Mouse (Mus musculus): ENCODE data around the gene Aurkb. TPM values are rescaled to one million over a fixed set of nuclear protein-coding genes. Genes with fewer than 3 reads are reported as not detected.

Gene Aurkb
- polyA plus RNA-seq, 1 experiment from 2014 or later, result 139 TPM

DNA sequence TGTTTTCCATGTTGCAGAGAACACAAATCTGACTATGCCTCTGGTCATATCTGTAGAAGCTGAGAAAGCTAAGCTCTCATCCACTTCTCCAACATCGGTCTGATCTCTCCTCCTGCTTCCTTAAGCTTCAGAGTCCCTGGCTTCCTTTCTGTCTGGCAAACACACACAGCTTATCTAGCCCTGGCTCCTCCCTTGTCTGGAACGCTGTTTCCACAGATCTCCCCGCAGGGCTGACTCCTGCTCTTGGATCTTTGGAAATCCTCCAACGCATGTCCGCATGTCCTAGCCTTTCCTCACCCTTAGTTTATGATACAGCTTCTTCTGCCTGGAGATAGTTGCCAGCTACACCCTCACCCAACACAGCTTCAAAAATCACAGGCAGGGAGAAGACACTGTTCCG, 22.2 kb downstream of the Aurkb start:
- 22% methylated on average over 6 of the region's 6 CpGs for WGBS
- Histone ChIP-seq H3K4me2 (ENCODE audit: low read depth, low read length) (peak overlapping the region; percentile 21; the same call in 1 of the 2 replicates), H3K4me1 (ENCODE audit: control insufficient read depth, insufficient read depth, low read length) (peaks cover 40% of the 10 kb centered on the region), H3K4me3 (ENCODE audit: low read length) (no peak overlapping the region), H3K36me3 (ENCODE audit: control insufficient read depth, insufficient read depth, low read length) (no peaks in the 10 kb centered on the region), H3K9me3 (ENCODE audit: control insufficient read depth, low read length) (no peaks in the 10 kb centered on the region), H3K27ac (ENCODE audit: low read length) (peak overlapping the region; percentile 70), H3K27me3 (replicated peaks; ENCODE audit: control insufficient read depth, insufficient read depth, low read length) (no peaks in the 10 kb centered on the region), H3K9ac (ENCODE audit: low read depth, low read length) (0 out of 2 replicates have a peak overlapping the region, but pooled peaks have one; percentile 9)
- no peak for ATAC-seq

DNA sequence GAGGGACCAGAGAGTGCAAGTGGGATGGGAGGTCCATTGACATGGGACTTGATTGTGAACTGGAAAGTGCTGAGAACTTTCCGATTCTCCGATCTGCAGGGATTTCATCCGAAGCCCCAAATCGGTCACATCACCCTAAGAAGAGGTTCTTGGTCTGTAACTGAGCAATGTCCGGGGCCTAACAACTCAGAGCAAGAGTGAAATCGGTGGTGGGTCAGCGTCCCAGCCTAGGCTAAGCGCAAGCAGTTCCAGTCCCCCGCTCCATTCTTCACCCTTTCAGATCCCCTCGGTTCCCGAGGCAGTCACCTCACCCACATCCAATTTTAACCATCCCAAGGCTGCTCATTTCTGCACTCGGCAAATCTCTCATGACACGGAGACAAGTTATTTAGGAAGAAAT, 24.6 kb downstream of the Aurkb start:
- Histone ChIP-seq H3K4me1 (ENCODE audit: control insufficient read depth, insufficient read depth, low read length) (peaks cover 42% of the 10 kb centered on the region), H3K27me3 (replicated peaks; ENCODE audit: control insufficient read depth, insufficient read depth, low read length) (no peaks in the 10 kb centered on the region), H3K9me3 (ENCODE audit: control insufficient read depth, low read length) (no peaks in the 10 kb centered on the region), H3K4me3 (ENCODE audit: low read length) (peak overlapping the region; percentile 56), H3K36me3 (ENCODE audit: control insufficient read depth, insufficient read depth, low read length) (no peaks in the 10 kb centered on the region), H3K27ac (ENCODE audit: low read length) (peak overlapping the region; percentile 83), H3K4me2 (ENCODE audit: low read depth, low read length) (peak overlapping the region; percentile 76), H3K9ac (ENCODE audit: low read depth, low read length) (peak overlapping the region; percentile 77)
- ATAC-seq, result no peak
- WGBS, result under 1% methylated on average over 13 of the region's 13 CpGs

DNA sequence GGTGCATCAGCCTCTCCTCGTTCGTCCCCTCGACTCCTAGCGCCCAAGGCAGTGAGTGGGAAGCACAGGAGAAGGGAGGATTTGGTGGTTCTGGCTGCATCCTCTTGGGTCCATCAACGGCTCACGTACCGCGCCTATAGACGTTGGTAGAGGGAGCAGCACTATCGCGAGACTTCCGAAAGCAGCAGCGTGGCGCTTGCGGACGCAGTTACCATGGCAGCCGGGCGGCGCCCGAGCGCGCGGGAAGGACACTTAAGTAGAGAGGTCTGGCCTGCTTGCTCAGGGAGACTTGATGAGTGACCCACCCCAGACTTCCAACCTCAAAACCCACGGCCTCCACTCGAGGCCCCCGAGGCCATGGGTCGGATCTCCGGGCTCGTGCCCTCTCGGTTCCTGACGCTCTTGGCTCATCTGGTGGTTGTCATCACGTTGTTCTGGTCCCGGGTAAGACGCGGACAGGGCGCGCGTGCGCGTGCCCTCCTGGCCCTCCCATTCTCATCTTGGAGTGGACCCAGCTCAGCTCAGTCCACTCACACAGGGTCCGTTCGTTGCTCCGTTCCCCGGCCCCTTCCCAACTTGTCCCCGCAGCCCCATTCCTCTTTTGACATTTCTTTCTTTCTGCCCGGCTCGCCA, 25.3 kb downstream of the Aurkb start, which contains the start of gene Tmem107:
Gene Tmem107 (plus strand): TSS at position 217 of the 633 bp plus-strand sequence.
- Histone ChIP-seq H3K27ac (ENCODE audit: low read length) (peak within 1 kb of the TSS; percentile 83), H3K4me2 (ENCODE audit: low read depth, low read length) (peak within 1 kb of the TSS; percentile 76), H3K9ac (ENCODE audit: low read depth, low read length) (peak within 1 kb of the TSS; percentile 77), H3K36me3 (ENCODE audit: control insufficient read depth, insufficient read depth, low read length) (no peaks in the 10 kb centered on the region), H3K4me3 (ENCODE audit: low read length) (peak within 1 kb of the TSS; percentile 56), H3K27me3 (replicated peaks; ENCODE audit: control insufficient read depth, insufficient read depth, low read length) (no peaks in the 10 kb centered on the region), H3K9me3 (ENCODE audit: control insufficient read depth, low read length) (no peaks in the 10 kb centered on the region), H3K4me1 (ENCODE audit: control insufficient read depth, insufficient read depth, low read length) (peaks cover 42% of the 10 kb centered on the region)
- peak; percentile 82 for ATAC-seq
- under 1% methylated on average over 47 of the region's 47 CpGs for WGBS

- H3K9me3 ChIP-seq (ENCODE audit: control insufficient read depth, low read length), result no peaks in the 10 kb centered on the region
- peak overlapping the region; percentile 83 for H3K27ac ChIP-seq (ENCODE audit: low read length)
- H3K4me3 ChIP-seq (ENCODE audit: low read length), result peak overlapping the region; percentile 56
- peak overlapping the region; percentile 77 for H3K9ac ChIP-seq (ENCODE audit: low read depth, low read length)
- 27% methylated on average over 9 of the region's 9 CpGs for WGBS
- H3K4me1 ChIP-seq (ENCODE audit: control insufficient read depth, insufficient read depth, low read length), result peaks cover 37% of the 10 kb centered on the region
- no peak for ATAC-seq
- no peaks in the 10 kb centered on the region for H3K27me3 ChIP-seq (replicated peaks; ENCODE audit: control insufficient read depth, insufficient read depth, low read length)
- peak overlapping the region; percentile 76 for H3K4me2 ChIP-seq (ENCODE audit: low read depth, low read length)
- no peaks in the 10 kb centered on the region for H3K36me3 ChIP-seq (ENCODE audit: control insufficient read depth, insufficient read depth, low read length)
Observed at GRCm38 (mm10) chr11:69071262-69071661, 25.8 kb downstream of the Aurkb start.

GRCm38 (mm10) chr11:69072234-69072633, 26.8 kb downstream of the Aurkb start:
- no peak for ATAC-seq
- H3K4me1 ChIP-seq (ENCODE audit: control insufficient read depth, insufficient read depth, low read length), result peaks cover 29% of the 10 kb centered on the region
- H3K36me3 ChIP-seq (ENCODE audit: control insufficient read depth, insufficient read depth, low read length), result no peaks in the 10 kb centered on the region

GRCm38 (mm10) chr11:69072666-69073064, 27.2 kb downstream of the Aurkb start:
- WGBS, result 6% methylated on average over 9 of the region's 9 CpGs

More at GRCm38 (mm10) chr11:69072234-69072633, 26.8 kb downstream of the Aurkb start:
- Histone ChIP-seq H3K27ac (ENCODE audit: low read length) (peak overlapping the region; percentile 72), H3K9ac (ENCODE audit: low read depth, low read length) (no peak overlapping the region), H3K4me3 (ENCODE audit: low read length) (peak overlapping the region; percentile 37; the same call in 1 of the 2 replicates), H3K4me2 (ENCODE audit: low read depth, low read length) (peak overlapping the region; percentile 58), H3K27me3 (replicated peaks; ENCODE audit: control insufficient read depth, insufficient read depth, low read length) (no peaks in the 10 kb centered on the region), H3K9me3 (ENCODE audit: control insufficient read depth, low read length) (no peaks in the 10 kb centered on the region)
- WGBS, result 80% methylated on average over 11 of the region's 11 CpGs

DNA sequence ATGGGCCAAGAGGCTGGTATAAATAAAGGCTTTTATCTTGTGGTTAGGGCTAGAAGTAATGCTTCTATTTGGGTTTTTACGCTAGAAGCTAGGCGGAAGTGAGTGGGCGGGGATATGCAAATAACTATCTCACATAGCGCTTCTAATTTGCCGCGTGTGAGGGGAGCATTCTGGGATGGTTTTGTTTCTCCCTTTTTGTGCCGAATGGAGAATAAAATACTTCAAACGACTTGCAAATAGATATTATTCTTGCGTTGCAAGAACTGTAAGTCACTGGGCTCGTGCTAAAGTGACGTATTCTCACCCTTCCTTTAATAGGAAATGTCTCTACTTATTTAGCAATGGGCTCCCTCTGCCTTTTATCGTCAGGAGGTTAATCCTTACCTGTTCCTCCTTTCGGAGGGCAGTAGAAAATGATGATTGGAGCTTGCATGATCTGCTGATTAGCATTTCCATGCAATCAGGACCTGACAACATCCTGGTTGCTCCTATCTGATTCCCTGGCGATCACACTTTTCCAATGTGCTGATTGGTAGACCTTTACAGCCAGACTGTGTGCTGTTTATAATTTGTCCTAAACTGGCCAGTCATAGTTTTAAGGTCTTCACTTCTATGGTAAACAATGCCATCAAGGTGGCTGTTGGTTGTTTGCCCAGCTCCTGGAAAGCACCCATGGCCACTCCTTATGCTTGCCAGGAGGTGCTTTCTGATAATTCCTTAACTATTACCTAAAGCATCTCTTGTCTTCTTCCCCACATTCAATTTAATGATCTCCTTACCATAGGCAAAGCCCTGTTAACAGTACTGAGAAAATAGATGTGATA, 27.8 kb downstream of the Aurkb start:
- Histone ChIP-seq H3K27ac (ENCODE audit: low read length) (peak overlapping the region; percentile 86), H3K4me2 (ENCODE audit: low read depth, low read length) (peak overlapping the region; percentile 58), H3K27me3 (replicated peaks; ENCODE audit: control insufficient read depth, insufficient read depth, low read length) (no peaks in the 10 kb centered on the region), H3K9me3 (ENCODE audit: control insufficient read depth, low read length) (no peaks in the 10 kb centered on the region), H3K9ac (ENCODE audit: low read depth, low read length) (peak overlapping the region; percentile 48), H3K4me1 (ENCODE audit: control insufficient read depth, insufficient read depth, low read length) (peaks cover 23% of the 10 kb centered on the region), H3K4me3 (ENCODE audit: low read length) (peak overlapping the region; percentile 37), H3K36me3 (ENCODE audit: control insufficient read depth, insufficient read depth, low read length) (no peaks in the 10 kb centered on the region)
- peak; percentile 81 for ATAC-seq
- WGBS, result under 1% methylated on average over 14 of the region's 14 CpGs

More at GRCm38 (mm10) chr11:69072666-69073064, 27.2 kb downstream of the Aurkb start:
- ATAC-seq, result no peak
- no peaks in the 10 kb centered on the region for H3K36me3 ChIP-seq (ENCODE audit: control insufficient read depth, insufficient read depth, low read length)
- peak overlapping the region; percentile 58 for H3K4me2 ChIP-seq (ENCODE audit: low read depth, low read length)
- peaks cover 25% of the 10 kb centered on the region for H3K4me1 ChIP-seq (ENCODE audit: control insufficient read depth, insufficient read depth, low read length)
- no peaks in the 10 kb centered on the region for H3K27me3 ChIP-seq (replicated peaks; ENCODE audit: control insufficient read depth, insufficient read depth, low read length)
- peak overlapping the region; percentile 72 for H3K27ac ChIP-seq (ENCODE audit: low read length)
- H3K4me3 ChIP-seq (ENCODE audit: low read length), result peak overlapping the region; percentile 37
- H3K9ac ChIP-seq (ENCODE audit: low read depth, low read length), result no peak overlapping the region
- no peaks in the 10 kb centered on the region for H3K9me3 ChIP-seq (ENCODE audit: control insufficient read depth, low read length)

DNA sequence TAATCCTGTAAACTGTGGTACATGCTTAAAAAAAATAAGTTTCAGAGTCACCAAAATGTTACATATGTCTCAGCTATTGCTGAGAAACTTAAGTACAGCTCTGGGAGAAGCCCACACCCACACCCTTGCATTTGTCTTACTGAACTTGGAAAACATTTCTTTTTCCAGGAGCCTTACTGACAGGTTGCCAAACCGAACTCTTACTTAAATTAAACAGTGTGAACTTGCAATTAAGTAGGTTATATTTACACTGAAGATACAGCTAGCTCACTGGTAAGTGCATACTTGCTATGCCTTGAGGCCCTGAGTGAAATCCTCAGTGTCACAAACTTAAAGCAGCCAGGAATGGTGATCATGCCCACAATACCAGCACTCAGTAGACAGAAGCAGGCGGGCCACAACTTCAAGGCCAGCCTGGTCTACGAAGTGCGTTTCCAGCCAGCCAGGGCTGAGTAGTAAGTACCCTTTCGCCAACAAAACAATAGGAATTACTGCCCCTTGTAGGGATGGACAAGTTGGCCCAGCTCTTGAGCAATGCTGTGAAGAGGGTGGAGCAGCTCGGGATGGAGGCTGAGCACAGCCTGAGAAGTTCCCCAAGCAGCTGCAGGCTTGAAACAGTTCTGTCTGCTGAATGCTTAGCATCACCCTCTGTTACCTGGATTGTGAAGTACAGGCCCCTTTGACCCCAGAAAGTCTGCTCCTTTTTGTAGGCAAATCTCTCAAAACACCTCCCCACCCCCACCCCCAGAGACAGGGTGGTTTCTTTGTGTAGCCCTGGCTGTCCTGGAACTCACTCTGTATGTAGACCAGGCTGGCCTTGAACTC, 28.7 kb downstream of the Aurkb start:
- Histone ChIP-seq H3K4me1 (ENCODE audit: control insufficient read depth, insufficient read depth, low read length) (peaks cover 23% of the 10 kb centered on the region), H3K27ac (ENCODE audit: low read length) (peak overlapping the region; percentile 86), H3K9ac (ENCODE audit: low read depth, low read length) (peak overlapping the region; percentile 34), H3K4me3 (ENCODE audit: low read length) (no peak overlapping the region), H3K4me2 (ENCODE audit: low read depth, low read length) (no peak overlapping the region), H3K27me3 (replicated peaks; ENCODE audit: control insufficient read depth, insufficient read depth, low read length) (no peaks in the 10 kb centered on the region), H3K36me3 (ENCODE audit: control insufficient read depth, insufficient read depth, low read length) (no peaks in the 10 kb centered on the region), H3K9me3 (ENCODE audit: control insufficient read depth, low read length) (no peaks in the 10 kb centered on the region)
- ATAC-seq, result no peak
- WGBS, result 35% methylated on average over 6 of the region's 6 CpGs

DNA sequence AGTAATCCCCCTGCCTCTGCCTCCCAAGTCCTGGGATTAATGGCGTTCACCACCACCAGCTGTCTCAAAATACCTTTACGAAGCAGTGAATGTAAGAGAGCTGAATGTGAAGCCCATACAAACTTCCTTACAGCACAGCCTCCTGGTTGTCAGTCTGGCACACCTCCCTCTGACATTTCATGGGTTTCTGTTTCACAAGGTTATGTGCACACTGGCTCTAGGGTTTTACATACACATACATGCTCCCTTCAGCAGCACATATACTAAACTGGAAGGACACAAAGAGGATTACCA, 29.3 kb downstream of the Aurkb start:
- Histone ChIP-seq H3K9ac (ENCODE audit: low read depth, low read length) (peak overlapping the region; percentile 34), H3K4me3 (ENCODE audit: low read length) (no peak overlapping the region), H3K27ac (ENCODE audit: low read length) (no peak overlapping the region), H3K9me3 (ENCODE audit: control insufficient read depth, low read length) (no peaks in the 10 kb centered on the region), H3K4me1 (ENCODE audit: control insufficient read depth, insufficient read depth, low read length) (peaks cover 23% of the 10 kb centered on the region), H3K36me3 (ENCODE audit: control insufficient read depth, insufficient read depth, low read length) (no peaks in the 10 kb centered on the region), H3K4me2 (ENCODE audit: low read depth, low read length) (no peak overlapping the region), H3K27me3 (replicated peaks; ENCODE audit: control insufficient read depth, insufficient read depth, low read length) (no peaks in the 10 kb centered on the region)
- no peak for ATAC-seq
- 51% methylated on average over 2 of the region's 2 CpGs for WGBS

All from intestine, embryonic 16.5 days (tissue).